Mouse (Mus musculus) MEL (cell line): ENCODE results near the gene Smad1. TPM values are rescaled to one million over a fixed set of nuclear protein-coding genes. Genes with fewer than 3 reads are reported as not detected.

Experiments used
- DNase-seq: peaks from one replicate; pipeline ENCODE4 v3.0.0; 2011; ENCODE audit warnings: low read depth, low spot score
- H3K27ac ChIP-seq: 2 replicates; pipeline ENCODE4 v1.5.1; 2012; ENCODE audit warnings: low read depth, mild to moderate bottlenecking, control low read depth, low read length, moderate library complexity; ENCODE audit not compliant: control insufficient read depth
- H3K27me3 ChIP-seq, 2 experiments: fragments of 150-350 bp in 1 of 2; sonication (generic) in 1 of 2; 2 replicates each; pipeline ENCODE4 v1.6.1; 2012; ENCODE audit warnings: low read length in 2 of 2, mild to moderate bottlenecking in 2 of 2, improper control_type of control experiment in 1 of 2, moderate library complexity in 1 of 2; ENCODE audit not compliant: insufficient read depth in 2 of 2, control insufficient read depth in 1 of 2
- H3K36me3 ChIP-seq, 2 experiments: 2 replicates each; pipeline ENCODE4 v1.6.1; 2012 to 2014; ENCODE audit warnings: low read length in 2 of 2, improper control_type of control experiment in 1 of 2, inconsistent platforms in 1 of 2, mild to moderate bottlenecking in 1 of 2; ENCODE audit not compliant: insufficient read depth in 2 of 2, control insufficient read depth in 1 of 2
- H3K4me1 ChIP-seq, 2 experiments: fragments of 150-350 bp in 1 of 2; sonication (generic) in 1 of 2; 2 replicates each; pipeline ENCODE4 v1.6.1; 2012; ENCODE audit warnings: low read length in 2 of 2, improper control_type of control experiment in 1 of 2, mild to moderate bottlenecking in 1 of 2; ENCODE audit not compliant: insufficient read depth in 2 of 2, control insufficient read depth in 1 of 2
- H3K4me3 ChIP-seq, 2 experiments: fragments of 150-350 bp in 1 of 2; sonication (generic) in 1 of 2; 2 replicates each; pipeline ENCODE4 v1.5.1; 2012; ENCODE audit warnings: low read depth in 2 of 2, low read length in 2 of 2, mild to moderate bottlenecking in 2 of 2, moderate library complexity in 2 of 2, control low read depth in 1 of 2, improper control_type of control experiment in 1 of 2; ENCODE audit not compliant: control insufficient read depth in 1 of 2, insufficient read depth in 1 of 2
- H3K79me2 ChIP-seq: 2 replicates; pipeline ENCODE4 v1.6.1; 2012; ENCODE audit warnings: mild to moderate bottlenecking, low read length, moderate library complexity; ENCODE audit not compliant: control insufficient read depth, poor library complexity, insufficient read depth
- H3K9ac ChIP-seq: 2 replicates; pipeline ENCODE4 v1.6.1; 2012; ENCODE audit warnings: low read depth, mild to moderate bottlenecking, control low read depth, low read length, moderate library complexity; ENCODE audit not compliant: control insufficient read depth, poor library complexity, severe bottlenecking
- H3K9me3 ChIP-seq: fragments of 150-350 bp; sonication (generic); replicated peaks from 2 replicates; pipeline ENCODE4 v1.6.1; 2012; ENCODE audit warnings: mild to moderate bottlenecking, low read length, improper control_type of control experiment, moderate library complexity; ENCODE audit not compliant: insufficient read depth
- BHLHE40 ChIP-seq: IDR thresholded peaks from 2 replicates; pipeline ENCODE4 v1.6.1; 2012; ENCODE audit warnings: low read depth, mild to moderate bottlenecking, inconsistent platforms, low read length, improper control_type of control experiment, borderline replicate concordance
- CHD2 ChIP-seq: IDR thresholded peaks from 2 replicates; pipeline ENCODE4 v1.6.1; 2011; ENCODE audit warnings: low read length, improper control_type of control experiment
- CTCF ChIP-seq, 3 experiments: IDR thresholded peaks in 2 of 3; conservative IDR thresholded peaks in 1 of 3; 2 replicates each; pipeline ENCODE4 v1.5.1; 2011 to 2012; ENCODE audit warnings: low read length in 3 of 3, low read depth in 2 of 3, mild to moderate bottlenecking in 2 of 3, improper control_type of control experiment in 1 of 3, inconsistent platforms in 1 of 3, mixed read lengths in 1 of 3, moderate library complexity in 1 of 3; ENCODE audit not compliant: control insufficient read depth in 1 of 3, insufficient read depth in 1 of 3, poor library complexity in 1 of 3, severe bottlenecking in 1 of 3
- E2F4 ChIP-seq: IDR thresholded peaks from 2 replicates; pipeline ENCODE4 v1.6.1; 2011; ENCODE audit warnings: low read depth, low read length, improper control_type of control experiment, borderline replicate concordance
- ELF1 ChIP-seq: IDR thresholded peaks from 2 replicates; pipeline ENCODE4 v1.6.1; 2014; ENCODE audit warnings: low read depth, mild to moderate bottlenecking, inconsistent platforms, low read length, improper control_type of control experiment, moderate library complexity
- EP300 ChIP-seq, 2 experiments: IDR thresholded peaks; 2 replicates each; pipeline ENCODE4 v1.6.1; 2011; ENCODE audit warnings: improper control_type of control experiment in 2 of 2, low read length in 2 of 2, low read depth in 1 of 2, mild to moderate bottlenecking in 1 of 2
- ETS1 ChIP-seq: IDR thresholded peaks from 2 replicates; pipeline ENCODE4 v1.6.1; 2012; ENCODE audit warnings: low read depth, mild to moderate bottlenecking, inconsistent platforms, low read length, improper control_type of control experiment, moderate library complexity
- GATA1 ChIP-seq: IDR thresholded peaks from 2 replicates; pipeline ENCODE4 v1.6.1; 2011; ENCODE audit warnings: low read depth, low read length, improper control_type of control experiment
- HCFC1 ChIP-seq: IDR thresholded peaks from 2 replicates; pipeline ENCODE4 v1.6.1; 2012; ENCODE audit warnings: low read depth, mild to moderate bottlenecking, inconsistent platforms, low read length, improper control_type of control experiment, moderate library complexity
- JUND ChIP-seq: IDR thresholded peaks from 2 replicates; pipeline ENCODE4 v1.6.1; 2011; ENCODE audit warnings: low read depth, mild to moderate bottlenecking, improper control_type of control experiment, low read length
- KAT2A ChIP-seq: conservative IDR thresholded peaks from 2 replicates; pipeline ENCODE4 v1.6.1; 2012; ENCODE audit warnings: low read depth, low read length, improper control_type of control experiment, inconsistent platforms
- MAX ChIP-seq: IDR thresholded peaks from 2 replicates; pipeline ENCODE4 v1.6.1; 2011; ENCODE audit warnings: low read length, improper control_type of control experiment
- MAZ ChIP-seq: IDR thresholded peaks from 2 replicates; pipeline ENCODE4 v1.6.1; 2012; ENCODE audit warnings: low read depth, mild to moderate bottlenecking, inconsistent platforms, low read length, improper control_type of control experiment
- MEF2A ChIP-seq: IDR thresholded peaks from 2 replicates; pipeline ENCODE4 v1.6.1; 2014; ENCODE audit warnings: low read depth, mild to moderate bottlenecking, inconsistent platforms, low read length, improper control_type of control experiment; ENCODE audit not compliant: poor library complexity, insufficient replicate concordance, severe bottlenecking; ENCODE audit errors: extremely low read depth
- MXI1 ChIP-seq: IDR thresholded peaks from 2 replicates; pipeline ENCODE4 v1.6.1; 2011; ENCODE audit warnings: mild to moderate bottlenecking, low read depth, low read length, improper control_type of control experiment
- MYC ChIP-seq: IDR thresholded peaks from 2 replicates; pipeline ENCODE4 v1.6.1; 2011; ENCODE audit warnings: low read depth, mild to moderate bottlenecking, low read length, improper control_type of control experiment, moderate library complexity
- NELFE ChIP-seq: IDR thresholded peaks from 2 replicates; pipeline ENCODE4 v1.6.1; 2011; ENCODE audit warnings: low read depth, low read length, improper control_type of control experiment
- NRF1 ChIP-seq: IDR thresholded peaks from 2 replicates; pipeline ENCODE4 v1.6.1; 2014; ENCODE audit warnings: low read depth, mild to moderate bottlenecking, inconsistent platforms, low read length, improper control_type of control experiment, moderate library complexity; ENCODE audit not compliant: poor library complexity, insufficient read depth, severe bottlenecking
- POLR2AphosphoS2 ChIP-seq: IDR thresholded peaks from 2 replicates; pipeline ENCODE4 v1.6.1; 2011; ENCODE audit warnings: low read length, improper control_type of control experiment
- POLR2AphosphoS5 ChIP-seq: IDR thresholded peaks from 2 replicates; pipeline ENCODE4 v1.6.1; 2012; ENCODE audit warnings: low read depth, borderline replicate concordance, mild to moderate bottlenecking, inconsistent platforms, low read length, moderate library complexity, mixed read lengths
- RAD21 ChIP-seq: IDR thresholded peaks from 2 replicates; pipeline ENCODE4 v1.6.1; 2011; ENCODE audit warnings: mild to moderate bottlenecking, low read depth, low read length, improper control_type of control experiment
- RCOR1 ChIP-seq: IDR thresholded peaks from 2 replicates; pipeline ENCODE4 v1.6.1; 2012; ENCODE audit warnings: low read depth, mild to moderate bottlenecking, inconsistent platforms, low read length, improper control_type of control experiment
- SIN3A ChIP-seq: IDR thresholded peaks from 2 replicates; pipeline ENCODE4 v1.6.1; 2012; ENCODE audit warnings: low read length, improper control_type of control experiment, inconsistent platforms
- TAL1 ChIP-seq: IDR thresholded peaks from 2 replicates; pipeline ENCODE4 v1.6.1; 2012; ENCODE audit warnings: mild to moderate bottlenecking, inconsistent platforms, low read length, moderate library complexity, mixed read lengths
- TCF12 ChIP-seq: IDR thresholded peaks from 2 replicates; pipeline ENCODE4 v1.6.1; 2014; ENCODE audit warnings: low read depth, mild to moderate bottlenecking, inconsistent platforms, low read length, improper control_type of control experiment, moderate library complexity
- UBTF ChIP-seq: IDR thresholded peaks from 2 replicates; pipeline ENCODE4 v1.6.1; 2012; ENCODE audit warnings: low read depth, mild to moderate bottlenecking, inconsistent platforms, low read length, improper control_type of control experiment, moderate library complexity, borderline replicate concordance; ENCODE audit not compliant: insufficient read depth
- USF1 ChIP-seq: IDR thresholded peaks from 2 replicates; pipeline ENCODE4 v1.6.1; 2014; ENCODE audit warnings: low read depth, mild to moderate bottlenecking, inconsistent platforms, low read length, improper control_type of control experiment, moderate library complexity
- USF2 ChIP-seq, 2 experiments: IDR thresholded peaks; 2 replicates each; pipeline ENCODE4 v1.6.1; 2011 to 2012; ENCODE audit warnings: improper control_type of control experiment in 2 of 2, low read length in 2 of 2, borderline replicate concordance in 1 of 2, inconsistent platforms in 1 of 2, low read depth in 1 of 2, mild to moderate bottlenecking in 1 of 2; ENCODE audit not compliant: insufficient read depth in 1 of 2
- ZKSCAN1 ChIP-seq: IDR thresholded peaks from 2 replicates; pipeline ENCODE4 v1.6.1; 2012; ENCODE audit warnings: low read depth, mild to moderate bottlenecking, inconsistent platforms, low read length, improper control_type of control experiment, moderate library complexity
- ZNF384 ChIP-seq: IDR thresholded peaks from 2 replicates; pipeline ENCODE4 v1.6.1; 2012; ENCODE audit warnings: low read depth, mild to moderate bottlenecking, inconsistent platforms, low read length, improper control_type of control experiment
- polyA plus RNA-seq, 2 experiments: library from polyadenylated mRNA; stranded (reverse) in 1 of 2; unstranded in 1 of 2; fragments of >175 nt in 1 of 2; fragments of >200 nt in 1 of 2; gene quantifications; 2 replicates each; pipeline versions ENCODE4 v1.2.1 to v1.2.4; 2012; ENCODE audit warnings: low replicate concordance in 2 of 2, low read depth in 1 of 2; ENCODE audit not compliant: insufficient read length in 2 of 2, insufficient read depth in 1 of 2, missing spikeins in 1 of 2
- total RNA-seq: library from RNA; depleted of rRNA; stranded (reverse); fragments of 300-350 nt; gene quantifications from 2 replicates; pipeline ENCODE4 v1.2.3, GENCODE M21; 2012

The Smad1 gene
- total and polyA plus RNA-seq, 3 experiments, result 1.3 to 2.0 TPM; not detected in 1

DNA sequence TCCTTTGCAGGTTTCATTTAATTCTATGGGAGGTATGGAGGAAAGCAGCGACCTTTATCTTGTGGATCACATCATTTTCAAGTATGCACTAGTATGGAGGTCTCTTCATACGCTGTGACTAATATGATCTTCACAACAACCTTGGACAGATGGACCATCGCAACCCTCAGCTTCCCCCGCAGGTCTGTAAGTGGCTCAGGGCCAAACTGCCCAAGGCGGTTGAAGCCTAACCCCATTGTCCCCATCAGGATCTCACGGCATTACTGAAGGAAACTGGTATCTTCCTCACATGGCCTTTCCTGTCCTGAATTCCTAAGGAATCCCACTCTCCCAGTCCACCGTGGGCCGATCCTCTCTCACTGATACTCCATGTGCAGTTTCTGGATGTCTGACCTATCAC lies 34.5 kb downstream of the Smad1 start:
- H3K9me3 ChIP-seq, result no peaks in the 10 kb centered on the region
- H3K79me2 ChIP-seq, result no peaks in the 10 kb centered on the region
- no peaks in the 10 kb centered on the region for H3K27me3 ChIP-seq
- H3K9ac ChIP-seq, result no peak overlapping the region
- H3K4me1 ChIP-seq, result peaks cover 6 to 21% of the 10 kb centered on the region in 2 experiments
- peaks cover 0 to 16% of the 10 kb centered on the region in 2 experiments; a peak in 2 of 4 replicates for H3K36me3 ChIP-seq
- no peak for TF ChIP-seq SIN3A
- no peak for TF ChIP-seq MEF2A
- no peak for TF ChIP-seq ZKSCAN1
- TF ChIP-seq TAL1, result no peak
- TF ChIP-seq CTCF (IDR thresholded peaks at IDR 0.05 in 2 of 3, conservative IDR thresholded peaks at IDR 0.05 in 1 of 3; ENCODE audit: control insufficient read depth in 1 of 3, insufficient read depth in 1 of 3, low read depth in 2 of 3, low read length in 3 of 3, poor library complexity in 1 of 3, severe bottlenecking in 1 of 3), result no peak
- no peak for TF ChIP-seq USF1
- no peak for TF ChIP-seq BHLHE40
- no peak for TF ChIP-seq RAD21
- no peak for TF ChIP-seq ZNF384
- TF ChIP-seq MYC, result no peak
- no peak for TF ChIP-seq POLR2AphosphoS5
- no peak for TF ChIP-seq KAT2A
- no peak for TF ChIP-seq JUND
- no peak for TF ChIP-seq ETS1
- no peak for TF ChIP-seq UBTF
- TF ChIP-seq HCFC1, result no peak
- no peak for TF ChIP-seq NELFE
- TF ChIP-seq GATA1, result no peak
- no peak overlapping the region for H3K27ac ChIP-seq
- DNase-seq, result no peak
- H3K4me3 ChIP-seq, result no peak overlapping the region

DNA sequence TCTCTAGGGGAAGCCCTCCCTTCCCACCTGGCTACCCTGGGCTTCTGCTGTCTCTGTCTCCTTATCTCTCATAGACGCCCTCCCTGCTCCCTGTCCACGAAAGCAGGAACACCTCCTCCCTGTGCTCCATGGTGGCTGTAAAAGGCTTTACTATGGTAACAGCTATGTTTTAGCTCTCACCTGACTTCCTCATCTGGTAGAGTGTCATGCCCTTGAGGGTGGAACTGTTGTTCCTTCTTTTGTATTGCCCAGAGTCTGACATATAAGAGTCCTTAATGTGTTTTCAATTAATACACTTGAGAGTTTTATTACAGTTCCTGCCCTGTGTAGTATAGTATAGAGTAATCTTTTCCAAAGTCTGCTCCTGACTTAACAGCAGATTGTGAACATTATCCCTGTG lies 36.9 kb downstream of the Smad1 start:
- H3K27ac ChIP-seq, result no peak overlapping the region
- H3K36me3 ChIP-seq, result peaks cover 0 to 16% of the 10 kb centered on the region in 2 experiments; a peak in 2 of 4 replicates
- no peak overlapping the region for H3K9ac ChIP-seq
- peaks cover 6 to 21% of the 10 kb centered on the region in 2 experiments for H3K4me1 ChIP-seq
- no peaks in the 10 kb centered on the region for H3K79me2 ChIP-seq
- H3K27me3 ChIP-seq, result no peaks in the 10 kb centered on the region
- H3K4me3 ChIP-seq, result no peak overlapping the region
- DNase-seq, result peak; percentile 68
- H3K9me3 ChIP-seq, result no peaks in the 10 kb centered on the region
- no peak for TF ChIP-seq KAT2A
- TF ChIP-seq TCF12, result no peak
- peak; percentile 68 for TF ChIP-seq MXI1
- no peak for TF ChIP-seq CHD2
- TF ChIP-seq USF1, result no peak
- peak; percentile 31; the same call in 1 of the 2 replicates for TF ChIP-seq GATA1
- no peak for TF ChIP-seq MAZ
- no peak for TF ChIP-seq POLR2AphosphoS2
- TF ChIP-seq CTCF (IDR thresholded peaks at IDR 0.05 in 2 of 3, conservative IDR thresholded peaks at IDR 0.05 in 1 of 3; ENCODE audit: control insufficient read depth in 1 of 3, insufficient read depth in 1 of 3, low read depth in 2 of 3, low read length in 3 of 3, poor library complexity in 1 of 3, severe bottlenecking in 1 of 3), result no peak
- no peak for TF ChIP-seq ZNF384
- TF ChIP-seq TAL1, result no peak
- no peak for TF ChIP-seq ZKSCAN1
- 0 out of 4 replicates have a peak, but pooled peaks of 1 of the 2 experiments have one; percentile 26 for TF ChIP-seq EP300 (IDR thresholded peaks at IDR 0.05; ENCODE audit: low read depth in 1 of 2, low read length in 2 of 2)
- TF ChIP-seq MAX, result no peak
- TF ChIP-seq JUND, result no peak
- TF ChIP-seq USF2 (IDR thresholded peaks at IDR 0.05; ENCODE audit: borderline replicate concordance in 1 of 2, insufficient read depth in 1 of 2, low read depth in 1 of 2, low read length in 2 of 2), result no peak
- 0 out of 2 replicates have a peak, but pooled peaks have one; percentile 17 for TF ChIP-seq HCFC1
- TF ChIP-seq ELF1, result no peak; the same call in 1 of the 2 replicates
- no peak for TF ChIP-seq NRF1
- no peak for TF ChIP-seq E2F4
- 0 out of 2 replicates have a peak, but pooled peaks have one; percentile 26 for TF ChIP-seq RCOR1
